Mouse (Mus musculus) mesoderm, embryonic 11.5 days (tissue): ENCODE results near the gene Nipa2.

ENCODE experiments used
- DNase-seq: peaks from one replicate; pipeline ENCODE4 v3.0.0-alpha.2; 2012; ENCODE audit warnings: low read depth, low spot score

Gene Nipa2

DNA sequence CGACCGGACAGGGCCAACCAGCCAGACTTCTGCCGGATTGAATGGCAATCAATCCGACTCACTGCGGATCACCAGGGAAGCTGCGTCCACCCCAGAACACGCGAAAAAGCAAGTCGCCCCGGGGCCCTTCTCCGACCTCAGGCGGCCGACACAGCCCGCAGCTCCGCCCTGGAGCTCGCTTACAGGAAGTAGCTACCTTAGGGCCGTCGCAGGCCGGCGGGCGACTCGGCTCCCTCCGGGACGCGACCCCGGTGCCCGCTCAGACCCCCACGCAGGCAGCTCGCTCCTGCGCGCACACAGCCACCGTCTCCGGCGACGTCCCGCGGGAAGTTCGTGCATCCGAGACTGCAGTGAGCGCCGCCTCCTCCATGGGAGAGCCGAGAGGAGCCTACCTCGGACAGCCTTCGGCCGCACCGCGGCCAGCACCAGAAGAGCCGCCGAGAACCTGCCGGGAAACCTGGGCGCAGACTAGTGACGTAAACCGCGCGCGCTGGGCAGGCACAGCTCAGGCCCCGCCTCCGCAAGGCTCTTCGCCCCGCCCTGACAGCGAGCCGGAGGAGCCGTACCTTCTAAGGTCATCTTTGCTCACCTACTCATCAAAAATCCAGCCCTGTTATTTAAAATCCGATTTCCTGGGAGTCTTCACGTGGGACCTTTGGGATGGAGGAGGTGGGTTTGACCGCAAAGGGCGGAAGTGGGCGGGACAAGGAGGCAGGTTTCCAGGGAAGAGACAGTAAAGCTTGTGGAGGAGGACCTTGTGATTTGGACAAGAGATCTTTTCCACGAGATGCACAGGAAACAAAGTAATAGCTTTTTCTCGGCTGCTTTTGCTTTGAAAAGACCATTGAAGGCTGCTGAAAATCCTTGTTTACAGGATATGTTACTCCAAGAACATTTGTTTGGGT is at the start of gene Nipa2:
TSS of gene Nipa2 (minus strand) at position 473 of the 905 bp plus-strand sequence.
- peak; percentile 94 for DNase-seq

GRCm38 (mm10) chr7:56011018-56011333 is 48.7 kb upstream of the Nipa2 start:
- DNase-seq, result no peak

DNA sequence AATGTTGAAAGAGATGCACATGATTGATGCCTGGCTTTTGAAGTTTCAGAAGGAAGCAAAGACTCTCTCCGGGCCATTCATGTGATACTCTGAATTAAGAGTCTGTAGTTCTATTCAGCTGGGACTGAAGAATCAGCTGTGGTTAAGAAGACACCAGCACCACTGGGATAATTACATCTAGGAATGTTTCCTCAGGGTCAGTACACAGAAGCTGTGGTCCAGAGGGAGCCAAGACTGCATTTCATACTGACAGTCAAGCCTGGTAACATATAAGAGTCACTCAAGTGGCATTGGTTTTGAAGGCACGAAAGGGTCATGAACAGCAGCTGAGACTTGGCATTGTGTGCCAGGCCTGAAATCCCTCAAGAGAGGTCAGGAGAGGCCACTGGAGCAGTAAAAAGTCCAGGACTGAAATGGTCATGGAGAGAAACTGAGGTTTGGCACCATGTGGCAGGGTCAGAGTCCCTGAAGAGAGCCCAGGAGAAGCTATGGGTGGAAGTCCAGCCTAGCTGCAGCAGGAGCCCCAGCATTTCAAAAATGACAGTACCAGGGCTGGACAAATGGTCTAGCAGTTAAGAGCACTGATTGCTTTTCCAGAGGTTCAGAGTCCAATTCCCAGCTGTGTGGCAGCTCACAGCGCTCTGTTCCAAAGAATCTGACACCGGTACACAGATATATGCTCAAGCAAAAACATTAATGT is 48.2 kb upstream of the Nipa2 start:
- peak; percentile 11 for DNase-seq

DNA sequence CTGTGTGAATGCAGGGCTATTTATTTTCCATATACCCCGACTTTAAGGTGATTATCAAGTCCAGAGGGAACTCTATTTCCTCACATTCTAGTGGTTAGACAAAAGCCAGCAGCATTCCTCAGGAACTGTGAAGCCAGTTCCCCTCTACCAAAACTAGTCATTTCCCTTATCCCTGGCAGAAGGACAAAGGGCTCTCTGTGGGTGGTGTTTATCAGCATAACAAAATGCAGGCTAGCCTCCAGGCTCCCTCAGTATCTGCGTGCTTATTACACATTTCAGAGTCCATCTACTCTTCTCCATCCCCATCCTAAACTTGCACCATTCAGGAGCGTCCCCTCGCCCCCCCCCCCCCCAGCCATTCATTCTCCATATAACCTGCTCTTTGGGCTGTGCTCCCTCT is 36.7 kb upstream of the Nipa2 start:
- peak; percentile 12 for DNase-seq

DNA sequence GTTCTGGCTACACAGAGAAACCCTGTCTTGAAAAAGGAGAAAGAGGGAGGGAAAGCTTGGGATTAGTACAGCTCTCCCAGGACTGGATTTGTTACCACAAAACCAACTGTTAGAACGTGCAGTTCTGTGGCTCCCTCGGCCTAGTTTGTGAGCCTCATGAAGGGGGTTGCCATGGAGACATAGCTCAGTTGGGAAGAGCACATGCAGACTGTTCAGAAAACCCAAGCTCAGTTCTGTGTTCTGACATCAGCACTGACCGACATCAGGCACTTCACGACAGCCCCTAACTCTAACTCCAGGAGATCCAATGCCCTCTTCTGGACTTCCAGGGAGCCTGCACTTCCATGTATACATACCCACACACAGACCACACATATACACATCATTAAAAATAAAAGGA is 32.7 kb upstream of the Nipa2 start:
- no peak for DNase-seq

GRCm38 (mm10) chr7:55991858-55992257 is 29.6 kb upstream of the Nipa2 start:
- DNase-seq, result no peak

DNA sequence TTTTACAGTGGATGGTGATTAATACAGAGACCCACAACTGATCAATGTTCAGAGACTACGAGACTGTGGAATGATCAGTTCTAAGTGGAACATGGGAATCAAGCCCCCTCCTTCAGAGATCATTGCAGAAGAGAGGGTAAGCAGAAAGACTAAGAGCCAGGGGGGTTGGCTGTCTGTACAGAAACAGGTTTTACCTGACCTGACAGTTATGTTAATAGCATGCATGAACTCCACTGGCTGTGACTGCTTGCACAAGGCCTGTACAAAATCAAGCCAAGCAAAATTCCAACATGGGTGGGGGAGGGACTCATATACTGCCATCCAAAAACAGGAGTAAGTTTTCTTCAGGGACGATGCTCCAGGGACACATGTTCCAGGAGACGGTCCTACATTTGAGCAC is 28.9 kb upstream of the Nipa2 start:
- DNase-seq, result no peak

DNA sequence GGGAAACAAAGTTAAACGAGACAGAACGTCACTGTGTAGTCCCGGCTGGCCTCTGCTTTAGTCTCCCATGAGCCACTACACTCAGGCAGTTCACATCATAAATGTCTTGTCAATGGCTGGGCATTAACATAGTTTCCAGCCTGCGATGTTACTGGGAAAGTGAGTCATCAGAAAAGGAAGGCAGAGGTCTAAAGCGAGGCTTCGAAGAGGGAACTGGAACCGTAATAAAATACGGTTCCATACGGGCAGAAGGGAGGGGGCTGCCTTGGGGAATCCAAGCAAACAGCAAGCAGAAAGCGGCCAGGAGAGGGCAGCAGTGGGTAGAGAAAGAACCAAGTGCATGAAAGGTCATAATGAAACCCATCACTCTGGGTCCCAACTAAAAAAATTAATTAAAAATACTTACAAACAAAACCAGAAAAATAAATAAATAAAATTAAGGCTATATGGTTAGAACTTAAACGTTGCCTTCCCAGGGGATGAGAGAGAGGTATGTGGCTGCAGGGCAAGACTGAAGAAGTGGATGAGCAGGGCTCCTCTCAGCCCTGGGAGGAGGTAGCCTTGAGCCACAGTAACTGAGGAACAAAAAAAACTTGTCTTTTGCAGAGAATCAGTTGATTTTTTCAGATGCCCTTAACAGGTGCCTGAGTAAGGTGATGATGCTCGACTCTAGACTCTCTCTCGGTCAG is 24.4 kb upstream of the Nipa2 start:
- peak; percentile 74 for DNase-seq

- DNase-seq, result no peak
These were observed 22.5 kb upstream of the Nipa2 start for GRCm38 (mm10) chr7:55984754-55985153.

GRCm38 (mm10) chr7:55983107-55983506 is 20.8 kb upstream of the Nipa2 start:
- DNase-seq, result no peak

GRCm38 (mm10) chr7:55982010-55982700 is 19.9 kb upstream of the Nipa2 start:
- no peak for DNase-seq

GRCm38 (mm10) chr7:55981511-55981910 is 19.2 kb upstream of the Nipa2 start:
- no peak for DNase-seq

- no peak for DNase-seq
These were observed 12.2 kb upstream of the Nipa2 start for GRCm38 (mm10) chr7:55974429-55974828.

- DNase-seq, result no peak
These were observed 7.1 kb upstream of the Nipa2 start for GRCm38 (mm10) chr7:55969415-55969814.

GRCm38 (mm10) chr7:55968258-55968901 is 6.1 kb upstream of the Nipa2 start:
- no peak for DNase-seq

DNA sequence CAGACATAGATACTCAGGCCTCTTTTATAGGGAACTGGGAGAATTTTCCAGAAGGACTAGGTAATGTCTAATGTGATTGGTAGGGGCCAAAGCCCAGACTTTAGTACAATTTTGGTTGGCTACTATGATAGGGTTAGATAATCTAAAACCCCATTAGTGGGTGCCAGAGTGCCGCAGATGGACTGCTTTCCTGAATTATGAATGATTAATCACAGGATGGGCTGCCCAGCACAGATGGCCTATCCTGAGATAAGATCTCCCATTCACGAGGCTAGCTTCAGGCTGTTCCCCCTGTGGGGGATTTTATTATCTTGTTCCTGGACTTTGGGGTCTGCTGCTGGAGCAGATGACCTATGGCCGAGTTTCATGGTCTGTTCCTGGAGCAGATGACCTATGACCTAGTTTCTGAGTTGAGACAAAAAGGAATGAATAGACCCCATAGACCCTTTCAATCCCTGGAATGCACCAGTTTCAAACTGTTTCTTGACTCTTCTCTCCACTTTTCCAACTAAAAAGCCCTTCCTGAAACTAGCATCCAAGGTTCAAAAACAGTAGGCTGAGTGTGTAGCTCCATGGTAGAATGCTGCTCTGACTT is 4.7 kb upstream of the Nipa2 start:
- DNase-seq, result no peak

DNA sequence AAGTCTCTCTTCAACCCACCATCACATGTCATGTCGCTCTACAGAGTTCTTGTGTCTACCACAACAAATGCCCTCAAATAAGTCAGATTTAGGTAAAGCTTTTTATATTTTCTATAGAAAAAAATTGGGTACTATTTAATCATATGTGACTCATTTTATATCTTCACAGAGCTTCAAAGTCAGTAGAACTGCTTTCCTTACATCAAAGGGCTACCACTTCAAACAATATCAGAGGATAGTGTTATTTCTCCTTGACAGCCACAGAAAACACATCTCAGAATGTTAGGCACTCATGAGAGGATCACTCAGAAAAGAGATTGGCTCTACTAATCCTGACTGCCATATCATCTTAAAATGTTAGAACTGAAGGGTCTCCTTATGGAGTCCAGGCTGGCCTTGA is 1.8 kb downstream of the Nipa2 start:
- no peak for DNase-seq

- DNase-seq, result no peak
These were observed 2.5 kb downstream of the Nipa2 start for GRCm38 (mm10) chr7:55959801-55960200.

DNA sequence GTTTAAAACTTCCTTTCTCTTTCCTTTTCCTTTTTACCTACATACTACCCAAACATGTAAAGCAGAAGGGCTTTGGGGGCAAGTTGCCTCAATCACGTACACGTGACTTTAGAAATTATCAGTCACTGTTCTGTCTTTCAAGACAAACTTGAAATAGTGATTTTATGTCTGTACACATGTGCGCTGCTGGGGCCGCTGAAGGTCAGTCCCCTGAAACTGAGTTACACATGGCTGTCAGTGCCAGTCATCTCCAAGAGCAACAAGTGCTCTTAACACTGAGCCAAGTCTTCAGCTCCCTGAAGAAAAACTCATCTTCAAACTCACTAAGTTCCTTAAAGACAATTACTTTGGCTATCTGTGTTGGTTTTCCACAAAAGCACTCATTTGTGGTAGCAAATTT is 4.4 kb downstream of the Nipa2 start:
- no peak for DNase-seq

DNA sequence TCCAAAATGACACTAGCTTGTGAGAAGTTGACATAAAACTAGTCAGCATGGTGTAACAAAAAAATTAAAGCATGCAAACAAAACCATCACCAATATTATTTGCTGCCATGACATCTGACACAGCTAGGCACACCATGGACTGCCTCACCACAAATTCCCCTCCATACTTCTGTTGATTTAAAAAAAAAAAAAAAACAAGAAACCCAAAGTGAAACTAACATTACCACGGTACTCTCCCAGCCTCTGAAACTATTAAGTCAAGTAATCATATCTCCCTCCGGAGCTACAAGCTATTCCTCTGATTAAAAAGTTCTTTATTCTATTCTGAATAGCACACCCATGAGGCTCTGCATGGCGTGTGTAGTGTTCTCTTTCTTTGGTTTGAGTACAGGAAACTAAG is 5.1 kb downstream of the Nipa2 start:
- no peak for DNase-seq

GRCm38 (mm10) chr7:55956054-55956453 is 6.2 kb downstream of the Nipa2 start:
- no peak for DNase-seq
